Mouse (Mus musculus): Measurements from ENCODE around the gene Sbf2. TPM values are rescaled to one million over a fixed set of nuclear protein-coding genes. Genes with fewer than 3 reads are reported as not detected.

Sbf2 gene
- polyA plus RNA-seq, 1 experiment from 2014 or later: 48.9 TPM

- ATAC-seq (ENCODE audit: low FRiP score): no peak
- H3K9ac ChIP-seq (ENCODE audit: low read depth, low read length): no peak overlapping the region
- DNase-seq (ENCODE audit: low spot score): no peak
- H3K27ac ChIP-seq (ENCODE audit: low read depth, low read length): no peak overlapping the region
- H3K27me3 ChIP-seq (ENCODE audit: control insufficient read depth, insufficient read depth, low read length): peaks cover 2% of the 10 kb centered on the region; the same call in 1 of the 2 replicates
- H3K9me3 ChIP-seq (ENCODE audit: control insufficient read depth, low read length): no peaks in the 10 kb centered on the region
- H3K4me1 ChIP-seq (replicated peaks; ENCODE audit: control insufficient read depth, insufficient read depth, low read length): no peaks in the 10 kb centered on the region
- no peaks in the 10 kb centered on the region for H3K36me3 ChIP-seq (ENCODE audit: control insufficient read depth, insufficient read depth, low read length)
- H3K4me3 ChIP-seq (ENCODE audit: low read depth, low read length): no peak overlapping the region
- H3K4me2 ChIP-seq (replicated peaks; ENCODE audit: low read depth, low read length): no peak overlapping the region
- WGBS: 83% methylated on average over 3 of the region's 3 CpGs
Observed at GRCm38 (mm10) chr7:110635929-110636328, 21.2 kb upstream of the Sbf2 start.

GRCm38 (mm10) chr7:110631136-110631888 is 16.6 kb upstream of the Sbf2 start:
- H3K27ac ChIP-seq (ENCODE audit: low read depth, low read length): no peak overlapping the region
- no peak overlapping the region for H3K9ac ChIP-seq (ENCODE audit: low read depth, low read length)
- no peak for ATAC-seq (ENCODE audit: low FRiP score)
- H3K4me1 ChIP-seq (replicated peaks; ENCODE audit: control insufficient read depth, insufficient read depth, low read length): peaks cover 13% of the 10 kb centered on the region
- no peak overlapping the region for H3K4me3 ChIP-seq (ENCODE audit: low read depth, low read length)
- H3K4me2 ChIP-seq (replicated peaks; ENCODE audit: low read depth, low read length): no peak overlapping the region
- H3K9me3 ChIP-seq (ENCODE audit: control insufficient read depth, low read length): no peaks in the 10 kb centered on the region
- peaks cover 37% of the 10 kb centered on the region for H3K27me3 ChIP-seq (ENCODE audit: control insufficient read depth, insufficient read depth, low read length)
- WGBS: 81% methylated on average over 16 of the region's 16 CpGs
- no peak for DNase-seq (ENCODE audit: low spot score)
- no peaks in the 10 kb centered on the region for H3K36me3 ChIP-seq (ENCODE audit: control insufficient read depth, insufficient read depth, low read length)

- Histone ChIP-seq H3K27me3 (ENCODE audit: control insufficient read depth, insufficient read depth, low read length) (peaks cover 49% of the 10 kb centered on the region), H3K36me3 (ENCODE audit: control insufficient read depth, insufficient read depth, low read length) (no peaks in the 10 kb centered on the region), H3K4me1 (replicated peaks; ENCODE audit: control insufficient read depth, insufficient read depth, low read length) (peaks cover 16% of the 10 kb centered on the region), H3K4me2 (replicated peaks; ENCODE audit: low read depth, low read length) (peak overlapping the region; percentile 71), H3K9ac (ENCODE audit: low read depth, low read length) (peak overlapping the region; percentile 49; the same call in 1 of the 2 replicates), H3K27ac (ENCODE audit: low read depth, low read length) (no peak overlapping the region), H3K4me3 (ENCODE audit: low read depth, low read length) (peak overlapping the region; percentile 42), H3K9me3 (ENCODE audit: control insufficient read depth, low read length) (no peaks in the 10 kb centered on the region)
- under 1% methylated on average over 33 of the region's 36 CpGs for WGBS
- ATAC-seq (ENCODE audit: low FRiP score): peak; percentile 91
- DNase-seq (ENCODE audit: low spot score): peak; percentile 96
Observed at GRCm38 (mm10) chr7:110629892-110630666, 15.4 kb upstream of the Sbf2 start.

DNA sequence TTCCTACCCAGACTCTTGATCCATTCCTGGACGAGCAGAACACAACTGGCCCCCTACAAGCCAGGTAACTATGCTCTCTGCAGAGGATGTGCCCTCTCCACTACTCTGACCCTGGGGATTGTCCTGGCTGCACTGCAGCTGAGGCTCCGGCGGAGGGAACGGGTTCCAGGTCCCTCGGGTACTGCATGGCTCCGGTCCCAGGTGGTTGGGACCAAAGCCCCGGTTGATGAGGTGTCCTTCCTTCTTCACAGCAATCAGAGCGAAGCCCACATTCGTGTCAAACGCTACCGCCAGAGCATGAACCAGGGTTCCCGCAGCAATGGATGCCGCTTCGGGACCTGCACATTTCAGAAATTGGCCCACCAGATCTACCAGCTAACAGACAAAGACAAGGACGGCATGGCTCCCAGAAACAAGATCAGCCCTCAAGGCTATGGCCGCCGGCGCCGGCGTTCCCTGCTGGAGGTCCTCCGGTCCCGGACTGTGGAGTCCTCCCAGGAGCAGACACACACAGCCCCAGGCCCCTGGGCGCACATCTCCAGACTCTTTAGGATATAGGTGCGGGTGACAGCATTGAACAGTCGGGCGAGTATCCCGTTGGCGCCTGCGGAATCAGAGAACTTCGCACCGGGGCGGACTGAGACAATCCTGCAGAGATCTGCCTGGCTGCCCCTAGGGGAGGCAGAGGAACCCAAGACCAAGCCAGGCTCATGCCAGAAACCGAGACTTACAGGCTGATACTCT is 14.1 kb upstream of the Sbf2 start:
- H3K27ac ChIP-seq (ENCODE audit: low read depth, low read length): no peak overlapping the region

DNA sequence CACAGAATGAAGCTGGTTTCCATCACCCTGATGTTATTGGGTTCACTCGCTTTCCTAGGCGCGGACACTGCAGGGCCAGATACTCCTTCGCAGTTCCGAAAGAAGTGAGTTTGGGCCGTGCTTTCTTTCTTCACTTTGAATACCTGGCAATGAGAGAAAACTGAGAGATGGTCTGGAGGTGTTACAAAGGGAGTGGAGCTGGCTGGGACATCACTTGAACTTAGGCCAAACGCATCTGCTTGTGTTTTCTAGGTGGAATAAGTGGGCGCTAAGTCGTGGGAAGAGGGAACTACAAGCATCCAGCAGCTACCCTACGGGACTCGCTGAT is 13.5 kb upstream of the Sbf2 start:
- no peak overlapping the region for H3K9ac ChIP-seq (ENCODE audit: low read depth, low read length)
- peak overlapping the region; percentile 29 for H3K4me3 ChIP-seq (ENCODE audit: low read depth, low read length)
- no peaks in the 10 kb centered on the region for H3K36me3 ChIP-seq (ENCODE audit: control insufficient read depth, insufficient read depth, low read length)
- 2% methylated on average over 11 of the region's 11 CpGs for WGBS
- H3K4me2 ChIP-seq (replicated peaks; ENCODE audit: low read depth, low read length): peak overlapping the region; percentile 42
- H3K27ac ChIP-seq (ENCODE audit: low read depth, low read length): no peak overlapping the region
- peaks cover 16% of the 10 kb centered on the region for H3K4me1 ChIP-seq (replicated peaks; ENCODE audit: control insufficient read depth, insufficient read depth, low read length)
- no peaks in the 10 kb centered on the region for H3K9me3 ChIP-seq (ENCODE audit: control insufficient read depth, low read length)
- DNase-seq (ENCODE audit: low spot score) (peak; percentile 49), ATAC-seq (ENCODE audit: low FRiP score) (no peak)
- H3K27me3 ChIP-seq (ENCODE audit: control insufficient read depth, insufficient read depth, low read length): peaks cover 58% of the 10 kb centered on the region

More for the DNA sequence above, 14.1 kb upstream of the Sbf2 start:
- Histone ChIP-seq H3K27me3 (ENCODE audit: control insufficient read depth, insufficient read depth, low read length) (peaks cover 56% of the 10 kb centered on the region), H3K4me2 (replicated peaks; ENCODE audit: low read depth, low read length) (peak overlapping the region; percentile 42), H3K36me3 (ENCODE audit: control insufficient read depth, insufficient read depth, low read length) (no peaks in the 10 kb centered on the region), H3K4me3 (ENCODE audit: low read depth, low read length) (peak overlapping the region; percentile 29), H3K9me3 (ENCODE audit: control insufficient read depth, low read length) (no peaks in the 10 kb centered on the region), H3K9ac (ENCODE audit: low read depth, low read length) (peak overlapping the region; percentile 25; the same call in 1 of the 2 replicates), H3K4me1 (replicated peaks; ENCODE audit: control insufficient read depth, insufficient read depth, low read length) (peaks cover 16% of the 10 kb centered on the region)
- ATAC-seq (ENCODE audit: low FRiP score) (no peak), DNase-seq (ENCODE audit: low spot score) (peak; percentile 70)
- 1% methylated on average over 33 of the region's 33 CpGs for WGBS

DNA sequence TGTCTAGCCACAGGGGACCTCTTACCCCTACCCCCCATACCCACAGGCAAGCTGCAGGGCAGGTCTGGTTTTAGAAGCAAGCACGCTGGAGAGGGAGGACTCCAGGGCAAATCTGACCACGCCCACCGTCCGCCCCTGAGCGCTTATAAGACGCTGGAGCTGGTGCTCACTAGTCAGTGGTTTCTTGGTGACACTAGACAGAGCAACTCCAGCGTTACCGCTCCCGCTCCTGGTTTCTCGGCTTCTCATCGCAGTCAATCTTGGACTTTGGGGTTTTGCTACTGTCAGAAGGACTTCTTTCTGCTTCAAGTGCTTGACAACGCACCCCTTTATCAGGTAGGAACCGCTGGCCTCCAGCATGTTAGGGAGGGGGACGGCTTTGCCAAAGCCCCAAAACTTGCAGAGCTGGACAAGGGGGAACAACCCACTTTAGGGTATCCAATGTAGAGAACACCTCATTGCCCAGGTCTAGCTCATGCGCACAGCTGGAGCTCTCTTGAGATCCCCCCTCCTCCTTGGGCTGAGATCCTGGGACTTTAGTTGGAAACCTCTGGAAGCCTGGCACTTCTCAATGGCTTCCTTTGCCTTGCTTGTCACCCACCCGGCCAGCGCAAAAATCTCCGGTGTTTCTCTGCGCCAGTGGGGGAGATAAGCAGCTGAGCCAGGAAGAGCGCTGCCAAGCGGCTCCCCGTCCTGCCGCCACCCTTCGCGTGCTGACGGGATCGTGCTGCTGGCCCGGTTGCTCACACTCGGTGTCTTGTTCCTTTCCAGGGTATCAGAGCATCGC is 13.0 kb upstream of the Sbf2 start, which contains the start of gene Adm:
Gene Adm, plus strand, starts transcription at position 176 of the 787 bp plus-strand sequence.
- H3K27ac ChIP-seq (ENCODE audit: low read depth, low read length): no peak within 1 kb of the TSS
- 1% methylated on average over 30 of the region's 30 CpGs for WGBS
- peak within 1 kb of the TSS; percentile 42 for H3K4me2 ChIP-seq (replicated peaks; ENCODE audit: low read depth, low read length)
- H3K4me1 ChIP-seq (replicated peaks; ENCODE audit: control insufficient read depth, insufficient read depth, low read length): peaks cover 16% of the 10 kb centered on the region
- no peaks in the 10 kb centered on the region for H3K9me3 ChIP-seq (ENCODE audit: control insufficient read depth, low read length)
- peak within 1 kb of the TSS; percentile 25; the same call in 1 of the 2 replicates for H3K9ac ChIP-seq (ENCODE audit: low read depth, low read length)
- no peaks in the 10 kb centered on the region for H3K36me3 ChIP-seq (ENCODE audit: control insufficient read depth, insufficient read depth, low read length)
- peak; percentile 28; the same call in 1 of the 2 replicates for ATAC-seq (ENCODE audit: low FRiP score)
- H3K27me3 ChIP-seq (ENCODE audit: control insufficient read depth, insufficient read depth, low read length): peaks cover 58% of the 10 kb centered on the region
- peak; percentile 82 for DNase-seq (ENCODE audit: low spot score)
- H3K4me3 ChIP-seq (ENCODE audit: low read depth, low read length): peak within 1 kb of the TSS; percentile 29

DNA sequence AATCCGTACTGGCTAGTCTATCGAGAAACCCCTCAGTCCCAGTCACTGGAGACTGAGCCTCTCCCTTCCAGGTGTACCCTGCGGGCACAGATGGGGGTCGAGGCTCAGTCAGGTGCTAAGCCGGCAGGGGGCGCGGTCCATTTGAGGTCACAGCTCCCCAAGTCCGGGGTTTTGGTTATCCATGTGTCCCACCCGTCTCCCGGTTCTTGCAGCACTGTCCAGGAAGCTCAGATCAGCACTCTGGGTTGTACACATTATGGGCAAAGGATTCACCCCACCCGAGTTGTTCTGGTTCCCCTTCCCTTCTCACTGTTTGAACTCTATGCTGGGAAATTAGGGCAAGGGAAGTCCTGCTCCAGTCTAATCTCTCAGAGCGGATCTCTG is 12.4 kb upstream of the Sbf2 start:
- Histone ChIP-seq H3K9ac (ENCODE audit: low read depth, low read length) (no peak overlapping the region), H3K9me3 (ENCODE audit: control insufficient read depth, low read length) (no peaks in the 10 kb centered on the region), H3K4me2 (replicated peaks; ENCODE audit: low read depth, low read length) (peak overlapping the region; percentile 42; the same call in 1 of the 2 replicates), H3K4me3 (ENCODE audit: low read depth, low read length) (0 out of 2 replicates have a peak overlapping the region, but pooled peaks have one; percentile 29), H3K27ac (ENCODE audit: low read depth, low read length) (no peak overlapping the region), H3K36me3 (ENCODE audit: control insufficient read depth, insufficient read depth, low read length) (no peaks in the 10 kb centered on the region), H3K27me3 (ENCODE audit: control insufficient read depth, insufficient read depth, low read length) (peaks cover 58% of the 10 kb centered on the region), H3K4me1 (replicated peaks; ENCODE audit: control insufficient read depth, insufficient read depth, low read length) (peaks cover 16% of the 10 kb centered on the region)
- ATAC-seq (ENCODE audit: low FRiP score) (no peak), DNase-seq (ENCODE audit: low spot score) (peak; percentile 50)
- under 1% methylated on average over 12 of the region's 12 CpGs for WGBS

All from hindbrain, embryonic 11.5 days (tissue).